Mouse (Mus musculus) heart, postnatal 0 days (tissue): Measurements from ENCODE around the gene Pmpcb. TPM values are rescaled to one million over a fixed set of nuclear protein-coding genes. Genes with fewer than 3 reads are reported as not detected.

Source experiments
- ATAC-seq: fragments of 200-750 bp; cut with Nextera tagmentation; 2 replicates; pipeline ENCODE4 v1.8.0; 2017; ENCODE audit warnings: low read depth, moderate number of reproducible peaks, moderate library complexity; ENCODE audit not compliant: insufficient read depth
- DNase-seq: peaks from one replicate; pipeline ENCODE4 v3.0.0-alpha.2; 2016; ENCODE audit warnings: low spot score
- H3K27ac ChIP-seq: fragments of 300-500 bp; sonication (generic); 2 replicates; pipeline ENCODE4 v1.5.1; 2014; ENCODE audit warnings: low read depth, mild to moderate bottlenecking
- H3K27me3 ChIP-seq: fragments of 300-500 bp; sonication (generic); 2 replicates; pipeline ENCODE4 v1.6.1; 2014; ENCODE audit warnings: low read length, mixed read lengths; ENCODE audit not compliant: control insufficient read depth, insufficient read depth
- H3K36me3 ChIP-seq: fragments of 300-500 bp; sonication (generic); replicated peaks from 2 replicates; pipeline ENCODE4 v1.6.1; 2014; ENCODE audit warnings: low read length, mixed read lengths; ENCODE audit not compliant: control insufficient read depth, insufficient read depth
- H3K4me1 ChIP-seq: fragments of 300-500 bp; sonication (generic); 2 replicates; pipeline ENCODE4 v1.6.1; 2014; ENCODE audit warnings: antibody characterized with exemption; ENCODE audit not compliant: control insufficient read depth, insufficient read depth
- H3K4me2 ChIP-seq: fragments of 300-500 bp; sonication (generic); 2 replicates; pipeline ENCODE4 v1.6.1; 2014; ENCODE audit warnings: low read depth, mild to moderate bottlenecking, low read length, moderate library complexity
- H3K4me3 ChIP-seq: fragments of 300-500 bp; sonication (generic); 2 replicates; pipeline ENCODE4 v1.5.1; 2014; ENCODE audit warnings: low read depth, low read length
- H3K9ac ChIP-seq: fragments of 300-500 bp; sonication (generic); replicated peaks from 2 replicates; pipeline ENCODE4 v1.6.1; 2014; ENCODE audit warnings: low read depth, low read length, mixed read lengths
- H3K9me3 ChIP-seq: fragments of 300-500 bp; sonication (generic); replicated peaks from 2 replicates; pipeline ENCODE4 v1.6.1; 2016; ENCODE audit warnings: low read length; ENCODE audit not compliant: control insufficient read depth
- CTCF ChIP-seq: IDR thresholded peaks from 2 replicates; pipeline ENCODE4 v1.5.1; 2016; ENCODE audit warnings: antibody characterized with exemption, control low read depth, low read depth
- EP300 ChIP-seq: IDR thresholded peaks from 2 replicates; pipeline ENCODE4 v1.6.1; 2016; ENCODE audit warnings: antibody characterized with exemption, low read depth
- WGBS: fragments of 180-500 bp; shearing (Covaris S2); extraction: QIAGEN DNeasy Blood & Tissue Kit; methylation state at CpG from one replicate; pipeline ENCODE4 v1.1.7; 2014; 5-methylcytosine and 5-hydroxymethylcytosine counted together
- polyA plus RNA-seq: library from polyadenylated mRNA; unstranded; fragments of >200 nt; fragmentation: Nextera tagmentation; extraction: Ambion mirVana; gene quantifications from 2 replicates; pipeline ENCODE4 v1.2.1, GENCODE M21; 2015
- total RNA-seq: library from RNA; depleted of rRNA; stranded (reverse); fragments of >200 nt; gene quantifications from 2 replicates; pipeline ENCODE4 v1.2.3, GENCODE M21; 2014; ENCODE audit warnings: low replicate concordance

Gene Pmpcb
- total and polyA plus RNA-seq, 2 experiments from 2014 or later, result 177 to 256 TPM

GRCm38 (mm10) chr5:21718546-21718945 is 18.4 kb upstream of the Pmpcb start:
- Histone ChIP-seq H3K27me3 (no peaks in the 10 kb centered on the region), H3K9me3 (no peaks in the 10 kb centered on the region), H3K4me3 (no peak overlapping the region), H3K27ac (no peak overlapping the region), H3K9ac (no peak overlapping the region), H3K36me3 (no peaks in the 10 kb centered on the region), H3K4me1 (no peaks in the 10 kb centered on the region), H3K4me2 (no peak overlapping the region)
- ATAC-seq (no peak), DNase-seq (no peak)
- WGBS, result 82% methylated on average over 5 of the region's 5 CpGs
- no peak for TF ChIP-seq CTCF
- no peak for TF ChIP-seq EP300

GRCm38 (mm10) chr5:21719209-21719608 is 17.7 kb upstream of the Pmpcb start:
- Histone ChIP-seq H3K27me3 (no peaks in the 10 kb centered on the region), H3K4me3 (no peak overlapping the region), H3K27ac (no peak overlapping the region), H3K36me3 (no peaks in the 10 kb centered on the region), H3K9me3 (no peaks in the 10 kb centered on the region), H3K9ac (no peak overlapping the region), H3K4me1 (no peaks in the 10 kb centered on the region), H3K4me2 (no peak overlapping the region)
- WGBS, result 84% methylated on average over 2 of the region's 2 CpGs
- DNase-seq (no peak), ATAC-seq (no peak)
- TF ChIP-seq CTCF, result no peak

GRCm38 (mm10) chr5:21724427-21724826 is 12.5 kb upstream of the Pmpcb start:
- Histone ChIP-seq H3K9ac (peak overlapping the region; percentile 43), H3K27ac (peak overlapping the region; percentile 59; the same call in 1 of the 2 replicates), H3K9me3 (no peaks in the 10 kb centered on the region), H3K4me2 (no peak overlapping the region), H3K36me3 (no peaks in the 10 kb centered on the region), H3K4me1 (no peaks in the 10 kb centered on the region; the same call in 1 of the 2 replicates), H3K4me3 (no peak overlapping the region), H3K27me3 (no peaks in the 10 kb centered on the region)
- TF ChIP-seq CTCF, result no peak
- TF ChIP-seq EP300, result no peak
- ATAC-seq (no peak), DNase-seq (no peak)
- WGBS, result 52% methylated on average over 1 of the region's 1 CpGs

- Histone ChIP-seq H3K4me1 (no peaks in the 10 kb centered on the region; the same call in 1 of the 2 replicates), H3K27me3 (no peaks in the 10 kb centered on the region), H3K4me3 (no peak overlapping the region), H3K9ac (peak overlapping the region; percentile 43), H3K9me3 (no peaks in the 10 kb centered on the region), H3K4me2 (no peak overlapping the region), H3K27ac (peak overlapping the region; percentile 59; the same call in 1 of the 2 replicates), H3K36me3 (no peaks in the 10 kb centered on the region)
- no peak for ATAC-seq
- no peak for DNase-seq
- TF ChIP-seq CTCF (no peak), EP300 (no peak)
- WGBS, result 25% methylated on average over 7 of the region's 7 CpGs
Observed at GRCm38 (mm10) chr5:21724872-21725271, 12.1 kb upstream of the Pmpcb start.

- 74% methylated on average over 5 of the region's 5 CpGs for WGBS
- Histone ChIP-seq H3K9ac (no peak overlapping the region), H3K27me3 (no peaks in the 10 kb centered on the region), H3K9me3 (no peaks in the 10 kb centered on the region), H3K4me3 (no peak overlapping the region), H3K27ac (no peak overlapping the region), H3K4me2 (no peak overlapping the region), H3K4me1 (peaks cover 5% of the 10 kb centered on the region; the same call in 1 of the 2 replicates), H3K36me3 (no peaks in the 10 kb centered on the region)
- TF ChIP-seq EP300 (no peak), CTCF (no peak)
- ATAC-seq (no peak), DNase-seq (no peak)
Observed at GRCm38 (mm10) chr5:21729107-21729506, 7.8 kb upstream of the Pmpcb start.

GRCm38 (mm10) chr5:21732177-21732911 is 4.6 kb upstream of the Pmpcb start:
- Histone ChIP-seq H3K36me3 (no peaks in the 10 kb centered on the region), H3K9me3 (no peaks in the 10 kb centered on the region), H3K27ac (peak overlapping the region; percentile 88), H3K4me2 (no peak overlapping the region), H3K4me3 (no peak overlapping the region), H3K9ac (no peak overlapping the region), H3K27me3 (no peaks in the 10 kb centered on the region), H3K4me1 (0 out of 2 replicates have a peak, but pooled peaks cover 5% of the 10 kb centered on the region)
- no peak for DNase-seq
- no peak for ATAC-seq
- WGBS, result 38% methylated on average over 3 of the region's 3 CpGs
- TF ChIP-seq CTCF (no peak), EP300 (no peak)
